Mouse (Mus musculus) Patski (cell line): ENCODE data around the gene Fam189a2. TPM values are rescaled to one million over a fixed set of nuclear protein-coding genes. Genes with fewer than 3 reads are reported as not detected.

Source experiments
- ATAC-seq: fragments of 100-300 bp; one replicate; pipeline ENCODE4 v1.8.0; 2021
- CTCF ChIA-PET: fragments of 350-600 bp; sonication (Branson Sonifier 250); formaldehyde crosslinking; loops from one replicate; lab custom pipeline; 2022; ENCODE audit warnings: inconsistent platforms; lab: Charles Lee
- POLR2A ChIA-PET: fragments of 350-600 bp; sonication (Branson Sonifier 250); formaldehyde crosslinking; loops from one replicate; lab custom pipeline; 2022; ENCODE audit warnings: antibody characterized with exemption, inconsistent platforms; lab: Charles Lee
- DNase-seq: peaks from one replicate; pipeline ENCODE4 v3.0.0-alpha.2; 2011; ENCODE audit warnings: low read depth, low spot score
- H3K27me3 ChIP-seq: fragments of 371-371 bp; one replicate; pipeline ENCODE4 v1.5.1; 2021
- CTCF ChIP-seq: fragments of 100-300 bp; IDR thresholded peaks from one replicate; pipeline ENCODE4 v1.5.1; 2021
- in situ Hi-C: fragments of 300-500 bp; cut with MboI; formaldehyde crosslinking; loops from 3 replicates; pipeline ENCODE4 v1.11.1; 2018; ENCODE audit warnings: low pct_unique_long_range_greater_than_20kb, mixed read lengths
- polyA plus RNA-seq: library from polyadenylated mRNA; unstranded; gene quantifications from one replicate; pipeline ENCODE4 v1.2.3, GENCODE M21; 2021

The Fam189a2 gene
- polyA plus RNA-seq, 1 experiment from 2014 or later, result 2.3 TPM

DNA sequence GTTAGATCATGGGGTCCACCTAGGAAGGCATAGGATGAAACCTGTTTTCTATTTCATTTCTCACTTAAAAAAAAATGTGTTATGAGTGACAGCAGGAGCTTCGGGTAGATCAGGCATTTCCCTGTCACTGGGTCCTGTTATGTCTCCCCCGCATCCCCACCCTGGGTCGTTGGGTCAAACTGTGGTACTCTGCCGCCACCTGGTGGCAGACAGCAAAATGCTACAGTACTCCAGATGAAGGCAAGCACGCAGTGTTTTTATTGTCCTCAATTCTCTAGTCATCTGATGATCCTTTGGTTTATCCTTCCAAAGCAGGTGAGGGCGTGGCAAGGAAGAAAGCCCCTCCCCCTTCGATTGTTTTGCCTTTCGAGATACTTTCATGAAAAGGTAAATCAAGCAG is 69.3 kb downstream of the Fam189a2 start:
- H3K27me3 ChIP-seq, result no peaks in the 10 kb centered on the region
- in situ Hi-C loops, result no loop called here
- DNase-seq, result no peak
- peak; percentile 60 for ATAC-seq
- CTCF ChIA-PET, result interaction anchor here (0.8 to 7.1 kb wide), 11 partner anchors 10 to 311 kb away, joined by 3 to 72 read pairs (median 4); no protein-coding TSS in a partner anchor
- POLR2A ChIA-PET, result no interaction called here
- TF ChIP-seq CTCF, result peak; percentile 98

DNA sequence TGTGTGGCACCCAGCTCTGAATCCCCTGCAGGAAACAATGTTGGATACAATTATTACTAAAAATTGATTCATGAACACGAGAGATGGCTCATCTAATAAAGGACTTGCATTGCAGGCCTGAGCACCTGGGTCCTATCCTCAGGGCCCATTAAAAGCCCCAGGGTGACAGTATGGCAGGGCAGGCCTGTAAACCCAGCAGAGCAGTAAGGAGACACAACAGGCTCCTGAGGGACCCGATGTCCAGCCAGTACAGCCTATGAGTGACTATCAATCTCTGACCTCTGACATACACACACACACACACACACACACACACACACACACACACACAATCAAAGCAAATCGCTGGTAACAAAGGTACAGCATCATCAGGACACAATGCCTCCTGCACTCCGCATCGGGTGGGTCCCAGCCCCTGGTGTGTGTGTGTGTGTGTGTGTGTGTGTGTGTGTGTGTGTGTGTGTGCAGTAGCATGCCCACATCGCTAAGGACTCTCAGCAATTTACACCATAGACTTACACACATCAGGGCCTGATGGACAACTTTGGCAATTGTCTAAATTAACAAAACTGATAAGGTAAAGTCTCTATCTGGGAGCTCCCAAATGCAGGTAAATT is 69.9 kb downstream of the Fam189a2 start:
- POLR2A ChIA-PET, result no interaction called here
- DNase-seq, result no peak
- CTCF ChIA-PET, result interaction anchor here (0.8 to 7.1 kb wide), 11 partner anchors 11 to 312 kb away, joined by 3 to 72 read pairs (median 4); no protein-coding TSS in a partner anchor
- H3K27me3 ChIP-seq, result no peaks in the 10 kb centered on the region
- TF ChIP-seq CTCF, result no peak
- ATAC-seq, result no peak
- in situ Hi-C loops, result no loop called here

DNA sequence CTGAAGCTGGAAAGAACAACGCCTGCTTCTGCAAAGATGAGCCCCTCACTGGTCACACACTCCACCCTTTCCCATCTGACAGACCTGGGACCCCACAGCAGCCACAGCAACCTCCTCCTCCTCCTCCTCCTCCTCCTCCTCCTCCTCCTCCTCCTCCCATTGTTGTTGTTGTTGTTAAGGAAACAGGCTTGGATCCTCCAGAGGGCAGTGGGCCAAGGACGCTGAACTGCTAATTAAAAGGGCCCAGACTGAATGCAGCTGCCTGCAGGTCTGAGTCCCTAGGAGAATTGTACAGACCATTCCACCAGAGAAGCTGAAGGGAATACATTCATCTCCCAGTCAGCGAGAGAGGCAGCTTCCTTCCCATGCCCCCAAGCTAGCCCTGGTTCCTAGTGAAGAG is 70.5 kb downstream of the Fam189a2 start:
- CTCF ChIA-PET, result interaction anchor here (0.7 to 7.1 kb wide), 4 partner anchors 9 to 313 kb away, joined by 3 to 72 read pairs (median 5); no protein-coding TSS in a partner anchor
- ATAC-seq (no peak), DNase-seq (no peak)
- in situ Hi-C loops, result no loop called here
- no peaks in the 10 kb centered on the region for H3K27me3 ChIP-seq
- POLR2A ChIA-PET, result no interaction called here
- no peak for TF ChIP-seq CTCF

DNA sequence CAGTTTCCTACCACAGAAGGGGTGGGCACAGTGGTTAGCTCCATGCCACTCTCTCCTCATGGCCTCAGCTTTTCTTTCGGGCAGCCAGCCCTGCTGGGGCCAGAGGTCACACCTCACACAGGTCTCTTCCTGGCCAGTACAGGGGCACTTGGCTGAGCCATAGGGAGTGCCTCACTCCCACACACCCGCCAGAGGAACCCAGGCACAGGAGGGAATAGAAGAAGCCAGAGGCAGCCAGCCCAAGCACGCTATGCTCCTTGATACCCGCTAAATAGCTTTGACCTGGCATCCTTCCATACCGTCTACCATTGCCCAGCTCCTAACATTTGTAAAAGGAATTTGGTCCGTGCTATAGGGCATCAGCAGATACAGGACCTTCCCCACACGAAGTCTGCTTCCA is 70.9 kb downstream of the Fam189a2 start:
- CTCF ChIA-PET, result interaction anchor here (0.7 to 7.1 kb wide), 4 partner anchors 9 to 313 kb away, joined by 3 to 72 read pairs (median 5); no protein-coding TSS in a partner anchor
- H3K27me3 ChIP-seq, result peaks cover 3% of the 10 kb centered on the region
- ATAC-seq, result no peak

DNA sequence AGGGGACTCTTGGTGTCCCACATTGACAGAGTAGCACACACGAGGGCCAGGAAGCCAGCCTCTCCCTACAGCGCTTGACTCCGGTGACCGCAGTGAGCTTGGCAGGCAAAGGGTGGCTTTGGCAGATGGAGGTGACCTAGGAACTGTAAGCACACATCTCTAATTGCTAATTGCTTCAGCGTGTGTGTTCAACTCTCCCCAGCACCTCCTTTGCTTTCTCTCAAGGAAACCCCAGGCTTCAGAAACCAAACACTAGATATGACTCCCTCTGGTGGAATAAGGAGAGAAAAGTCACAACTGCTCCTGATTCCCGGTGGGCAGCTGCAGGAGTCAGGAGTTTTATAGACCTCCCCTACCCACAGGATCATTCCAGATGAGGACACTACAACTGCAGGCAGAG is 71.9 kb downstream of the Fam189a2 start:
- DNase-seq (no peak), ATAC-seq (no peak)
- peak; percentile 51 for TF ChIP-seq CTCF
- POLR2A ChIA-PET, result no interaction called here
- H3K27me3 ChIP-seq, result peaks cover 11% of the 10 kb centered on the region
- in situ Hi-C loops, result loop anchor here (5.0 kb wide), 2 partner anchors 57 to 102 kb away; no protein-coding TSS in a partner anchor
- CTCF ChIA-PET, result interaction anchor here (1.2 to 7.1 kb wide), 2 partner anchors 52 to 97 kb away, joined by 3 to 72 read pairs; no protein-coding TSS in a partner anchor

More for the DNA sequence above, 70.9 kb downstream of the Fam189a2 start:
- POLR2A ChIA-PET, result no interaction called here
- no peak for TF ChIP-seq CTCF
- in situ Hi-C loops, result loop anchor here (5.0 kb wide), 2 partner anchors 58 to 103 kb away; no protein-coding TSS in a partner anchor
- DNase-seq, result no peak

DNA sequence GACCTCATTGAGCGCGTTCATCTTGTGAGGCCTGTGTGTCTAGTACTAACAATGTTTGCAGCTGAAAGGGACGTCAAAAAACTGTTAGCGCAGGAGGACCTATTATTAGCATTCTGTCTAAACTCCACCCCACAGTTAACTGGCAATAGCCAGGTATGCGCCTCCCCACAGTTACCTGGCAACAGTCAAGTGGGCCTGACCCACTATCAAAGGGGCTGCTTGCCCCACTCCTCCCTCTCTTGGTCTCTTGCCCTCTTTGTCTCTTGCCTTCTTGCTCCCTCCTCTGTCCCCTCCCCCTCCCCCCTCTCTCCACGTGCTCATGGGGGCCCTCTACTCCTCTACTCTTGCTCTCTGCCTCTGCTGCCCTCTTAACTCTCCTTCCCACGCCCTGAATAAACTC is 73.3 kb downstream of the Fam189a2 start:
- POLR2A ChIA-PET, result no interaction called here

DNA sequence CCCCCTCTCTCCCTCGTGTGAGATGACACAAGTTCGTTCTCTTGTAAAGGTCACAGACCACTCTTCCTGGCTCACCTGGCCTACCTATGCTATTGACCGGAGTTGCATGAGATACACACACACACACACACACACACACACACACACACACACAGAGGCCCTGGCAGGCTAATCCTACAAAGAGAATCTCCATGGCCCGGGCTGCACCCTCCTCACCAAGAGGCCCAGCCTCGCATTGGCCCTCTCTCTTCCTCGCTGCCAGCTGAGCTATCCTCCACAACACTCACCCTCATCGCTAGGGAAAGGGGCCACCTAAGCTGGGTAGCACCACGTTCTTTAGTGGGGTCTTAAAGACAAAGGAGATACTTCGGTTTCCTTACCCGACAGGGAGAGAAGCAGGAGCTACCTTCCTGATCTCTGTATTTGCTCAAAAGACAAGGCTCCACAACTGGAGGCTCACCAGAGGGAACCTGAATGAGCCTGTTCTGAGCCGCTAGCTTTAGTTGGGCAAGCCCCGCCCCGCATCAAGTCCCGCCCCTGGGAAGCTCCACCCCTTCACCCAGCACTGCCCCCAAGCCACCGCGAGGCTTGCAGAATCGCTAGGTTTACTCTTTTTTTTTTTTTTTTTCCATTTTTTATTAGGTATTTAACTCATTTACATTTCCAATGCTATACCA is 74.4 kb downstream of the Fam189a2 start:
- H3K27me3 ChIP-seq, result peaks cover 29% of the 10 kb centered on the region
- DNase-seq (no peak), ATAC-seq (no peak)
- ChIA-PET POLR2A (no interaction called here), CTCF (interaction anchor here (0.8 to 1.1 kb wide), 2 partner anchors 31 to 96 kb away, joined by 3 read pairs; no protein-coding TSS in a partner anchor)
- TF ChIP-seq CTCF, result no peak
- in situ Hi-C loops, result loop anchor here (5.0 kb wide), 2 partner anchors 54 to 99 kb away; no protein-coding TSS in a partner anchor

More for the DNA sequence above, 73.3 kb downstream of the Fam189a2 start:
- CTCF ChIA-PET, result interaction anchor here (1.1 kb wide), 1 partner anchor 97 kb away, joined by 3 read pairs; no protein-coding TSS in a partner anchor
- ATAC-seq (no peak), DNase-seq (no peak)
- peaks cover 24% of the 10 kb centered on the region for H3K27me3 ChIP-seq
- in situ Hi-C loops, result loop anchor here (5.0 kb wide), 2 partner anchors 55 to 100 kb away; no protein-coding TSS in a partner anchor
- TF ChIP-seq CTCF, result no peak

DNA sequence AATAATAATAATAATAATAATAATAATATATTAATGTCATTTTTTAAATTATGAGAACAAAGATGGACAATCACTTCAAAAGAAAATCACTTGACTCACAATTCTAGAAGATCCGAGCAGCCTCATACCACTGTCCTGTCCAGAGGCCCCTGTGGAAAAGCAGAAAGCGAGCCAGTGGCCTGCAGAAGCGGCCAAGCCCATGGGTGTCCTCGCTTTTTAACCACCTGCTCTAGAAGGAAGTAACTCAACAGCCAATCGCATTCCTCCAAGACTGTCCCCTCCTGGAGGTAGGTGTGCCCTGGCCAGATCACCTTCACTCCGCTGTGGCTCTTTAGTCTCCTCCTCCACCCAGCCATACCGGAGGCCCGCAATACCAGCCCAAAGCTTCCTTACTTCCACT is 75.4 kb downstream of the Fam189a2 start:
- in situ Hi-C loops, result loop anchor here (5.0 kb wide), 2 partner anchors 53 to 98 kb away; no protein-coding TSS in a partner anchor
- POLR2A ChIA-PET, result no interaction called here
- CTCF ChIA-PET, result no interaction called here
- H3K27me3 ChIP-seq, result peaks cover 37% of the 10 kb centered on the region
- DNase-seq, result no peak
- no peak for TF ChIP-seq CTCF
- no peak for ATAC-seq

DNA sequence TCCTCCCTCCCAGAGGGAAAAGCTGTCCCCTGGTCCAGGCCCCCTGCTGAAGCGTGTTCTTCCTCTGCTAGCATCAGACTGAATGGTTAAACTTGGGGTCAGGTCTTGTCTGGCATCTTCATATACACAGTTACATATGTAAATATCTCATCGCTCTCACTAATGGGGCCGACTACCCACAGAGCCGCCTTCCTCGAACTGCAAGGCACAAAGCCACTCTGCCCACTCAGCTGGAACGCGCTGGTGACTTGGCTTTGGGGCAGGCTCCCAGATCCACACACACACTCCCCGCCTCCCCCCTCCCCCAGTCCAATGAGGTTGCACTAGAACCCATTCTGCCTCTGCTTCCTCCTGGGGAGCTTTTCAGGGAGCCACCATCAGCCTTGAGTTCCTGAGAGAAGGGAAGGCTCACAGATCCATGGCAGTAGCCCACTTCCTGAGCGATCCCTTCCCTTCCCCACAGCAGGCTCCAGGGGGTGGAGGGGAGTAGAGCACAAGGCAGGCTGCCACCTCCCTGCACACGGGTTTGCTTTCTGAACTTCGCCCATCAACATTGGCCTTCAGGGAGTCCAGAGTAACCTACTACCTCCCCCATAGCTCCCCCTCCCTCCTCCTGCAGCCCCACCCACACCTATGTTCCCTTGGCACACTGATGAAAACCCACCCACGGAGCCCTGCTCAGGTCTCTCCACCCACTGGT is 82.4 kb downstream of the Fam189a2 start:
- in situ Hi-C loops, result no loop called here
- CTCF ChIA-PET, result no interaction called here
- peak; percentile 24 for ATAC-seq
- DNase-seq, result no peak
- POLR2A ChIA-PET, result interaction anchor here (0.6 kb wide), 1 partner anchor 174 kb away, joined by 3 read pairs; no protein-coding TSS in a partner anchor
- TF ChIP-seq CTCF, result no peak
- peaks cover 54% of the 10 kb centered on the region for H3K27me3 ChIP-seq

DNA sequence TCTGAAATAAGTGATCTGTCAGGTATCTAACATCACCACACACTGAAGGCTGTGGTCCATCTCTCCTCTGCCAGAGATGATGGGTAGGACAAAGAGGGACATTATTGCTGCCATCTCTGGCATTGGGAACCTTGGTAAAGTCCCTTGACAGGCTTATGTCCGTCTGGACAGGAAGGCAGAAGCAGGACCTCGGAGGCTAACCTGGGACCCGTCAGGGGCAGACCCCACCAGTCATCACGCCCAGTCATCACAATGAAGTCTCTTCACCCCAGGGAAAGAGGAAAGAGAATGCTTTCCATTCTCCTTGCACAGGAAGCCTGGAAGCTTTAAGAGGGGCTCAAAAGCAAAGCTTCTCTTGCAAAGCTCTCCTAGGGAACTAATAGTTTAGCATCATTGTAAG is 82.9 kb downstream of the Fam189a2 start:
- ATAC-seq (no peak), DNase-seq (no peak)
- in situ Hi-C loops, result no loop called here
- peaks cover 48% of the 10 kb centered on the region for H3K27me3 ChIP-seq
- POLR2A ChIA-PET, result interaction anchor here (0.6 kb wide), 1 partner anchor 174 kb away, joined by 3 read pairs; no protein-coding TSS in a partner anchor
- CTCF ChIA-PET, result no interaction called here
- TF ChIP-seq CTCF, result no peak
